Comparison of ENCODE assay signal across 26 mouse cellular contexts in the genomic region with DNA sequence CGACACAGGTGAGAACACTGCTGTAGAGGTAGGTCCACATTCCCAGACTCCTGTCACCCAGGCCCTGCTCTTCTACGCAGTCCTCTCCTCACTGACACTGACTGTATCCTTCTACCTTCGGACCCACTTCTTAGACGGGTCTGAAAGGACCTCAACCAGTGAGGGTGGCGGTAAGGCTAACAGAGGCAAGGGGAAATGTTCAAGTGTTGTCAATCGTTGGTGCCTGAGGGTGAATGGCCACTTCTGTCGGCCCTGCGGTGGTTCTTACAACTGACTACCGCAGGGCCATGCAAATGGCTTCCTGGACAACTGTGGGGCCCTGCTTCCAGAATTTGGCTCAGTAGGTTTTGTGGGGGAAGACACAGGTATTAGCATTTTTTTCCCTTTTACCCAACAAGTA. TPM values are rescaled to one million over a fixed set of nuclear protein-coding genes. Genes with fewer than 3 reads are reported as not detected.
DNase-seq lines count a peak whose midpoint lies in the region; ATAC-seq and TF ChIP-seq lines count a peak whose summit lies in the region.
"Had no signal": no experiment of that assay in that cellular context is flagged by ENCODE, and none has a peak within 500 bp of the region (broad histone marks: within the 10 kb centered on the region; RNA-seq: fewer than 3 reads in every experiment).

No protein-coding gene starts in this region.

- no peaks in the 10 kb centered on the region for H3K4me1 ChIP-seq in kidney, postnatal 0 days (replicated peaks; ENCODE audit: insufficient read depth, low read length)
- H3K4me1 ChIP-seq in liver, embryonic 15.5 days (replicated peaks): peaks cover 49% of the 10 kb centered on the region
- peaks cover 13% of the 10 kb centered on the region for H3K4me1 ChIP-seq in liver, postnatal 0 days (ENCODE audit: insufficient read depth)
- H3K4me1 ChIP-seq in testis, adult 2 months (ENCODE audit: control insufficient read depth, insufficient read depth, low read length): peaks cover 3% of the 10 kb centered on the region
- H3K4me1 ChIP-seq: embryonic facial prominence, embryonic 13.5 days; embryonic facial prominence, embryonic 15.5 days had no signal

- H3K9ac ChIP-seq in kidney, postnatal 0 days (ENCODE audit: low read depth, low read length): no peak overlapping the region
- no peak overlapping the region for H3K9ac ChIP-seq in liver, embryonic 15.5 days
- H3K9ac ChIP-seq in liver, postnatal 0 days (replicated peaks): no peak overlapping the region
- H3K9ac ChIP-seq: embryonic facial prominence, embryonic 13.5 days; embryonic facial prominence, embryonic 15.5 days; forebrain, embryonic 12.5 days had no signal

- H3K36me3 ChIP-seq in kidney, postnatal 0 days (ENCODE audit: insufficient read depth, low read length): peaks cover 9% of the 10 kb centered on the region; the same call in 1 of the 2 replicates
- H3K36me3 ChIP-seq in liver, embryonic 15.5 days (replicated peaks): peaks cover 60% of the 10 kb centered on the region
- H3K36me3 ChIP-seq in liver, postnatal 0 days (replicated peaks; ENCODE audit: insufficient read depth, low read length): peaks cover 45% of the 10 kb centered on the region
- H3K36me3 ChIP-seq in testis, adult 2 months (ENCODE audit: control insufficient read depth, insufficient read depth, low read length): no peaks in the 10 kb centered on the region; the same call in 1 of the 2 replicates

- TF ChIP-seq POLR2A in testis, adult 2 months (IDR thresholded peaks at IDR 0.05; ENCODE audit: control insufficient read depth, low read depth, low read length): no peak

- no peaks in the 10 kb centered on the region for H3K27me3 ChIP-seq in kidney, postnatal 0 days (ENCODE audit: insufficient read depth, low read length)
- H3K27me3 ChIP-seq in liver, embryonic 15.5 days: no peaks in the 10 kb centered on the region
- no peaks in the 10 kb centered on the region for H3K27me3 ChIP-seq in liver, postnatal 0 days (ENCODE audit: insufficient read depth, low read length)
- H3K27me3 ChIP-seq in testis, adult 2 months (ENCODE audit: control insufficient read depth, insufficient read depth, low read length): no peaks in the 10 kb centered on the region
- H3K27me3 ChIP-seq: embryonic facial prominence, embryonic 13.5 days; embryonic facial prominence, embryonic 15.5 days; forebrain, embryonic 12.5 days had no signal

- no peaks in the 10 kb centered on the region for H3K9me3 ChIP-seq in kidney, postnatal 0 days (replicated peaks; ENCODE audit: low read length)
- no peaks in the 10 kb centered on the region for H3K9me3 ChIP-seq in liver, embryonic 15.5 days (replicated peaks)
- H3K9me3 ChIP-seq in liver, postnatal 0 days (ENCODE audit: low read length): no peaks in the 10 kb centered on the region
- H3K9me3 ChIP-seq: embryonic facial prominence, embryonic 13.5 days; embryonic facial prominence, embryonic 15.5 days; forebrain, embryonic 10.5 days; forebrain, embryonic 12.5 days had no signal

- no peak overlapping the region for H3K4me3 ChIP-seq in kidney, postnatal 0 days (replicated peaks; ENCODE audit: low read depth, low read length)
- H3K4me3 ChIP-seq in liver, embryonic 15.5 days (replicated peaks): no peak overlapping the region
- no peak overlapping the region for H3K4me3 ChIP-seq in liver, postnatal 0 days (ENCODE audit: low read depth, low read length)
- H3K4me3 ChIP-seq in testis, adult 2 months (ENCODE audit: control insufficient read depth, low read depth, low read length): no peak overlapping the region
- H3K4me3 ChIP-seq: embryonic facial prominence, embryonic 13.5 days; embryonic facial prominence, embryonic 15.5 days; erythroblast, embryonic 14.5 days; forebrain, embryonic 10.5 days; forebrain, embryonic 12.5 days had no signal

- H3K4me2 ChIP-seq in kidney, postnatal 0 days (ENCODE audit: low read length): no peak overlapping the region
- H3K4me2 ChIP-seq in liver, embryonic 15.5 days: no peak overlapping the region
- H3K4me2 ChIP-seq in liver, postnatal 0 days (ENCODE audit: low read depth, low read length): no peak overlapping the region
- H3K4me2 ChIP-seq: embryonic facial prominence, embryonic 13.5 days; embryonic facial prominence, embryonic 15.5 days; forebrain, embryonic 12.5 days had no signal

- no peak for TF ChIP-seq CTCF in kidney, postnatal 0 days (IDR thresholded peaks at IDR 0.05; ENCODE audit: low read depth)
- TF ChIP-seq CTCF in liver, postnatal 0 days (IDR thresholded peaks at IDR 0.05; ENCODE audit: low read depth): no peak
- TF ChIP-seq CTCF in testis, adult 2 months (IDR thresholded peaks at IDR 0.05; ENCODE audit: control insufficient read depth, insufficient read depth, insufficient replicate concordance, low read depth, low read length): no peak

- no peak overlapping the region for H3K27ac ChIP-seq in kidney, postnatal 0 days
- 0 out of 2 replicates have a peak overlapping the region, but pooled peaks have one; percentile 45 for H3K27ac ChIP-seq in liver, embryonic 15.5 days (replicated peaks)
- no peak overlapping the region for H3K27ac ChIP-seq in liver, postnatal 0 days (ENCODE audit: low read depth)
- peak overlapping the region; percentile 78 for H3K27ac ChIP-seq in testis, adult 2 months (ENCODE audit: control insufficient read depth, insufficient read depth, low read depth, low read length)
- H3K27ac ChIP-seq: embryonic facial prominence, embryonic 13.5 days; embryonic facial prominence, embryonic 15.5 days; forebrain, embryonic 10.5 days; forebrain, embryonic 12.5 days had no signal

- peak; percentile 72 for DNase-seq in heart, adult 11 months
- no peak for DNase-seq in heart, adult 18-20 months
- no peak for DNase-seq in kidney, postnatal 0 days (ENCODE audit: low spot score)
- DNase-seq in kidney, adult 9 months: no peak
- no peak for DNase-seq in liver, postnatal 0 days
- DNase-seq in testis, postnatal 14 days (ENCODE audit: low spot score): no peak
- DNase-seq: adrenal gland, adult 2 months; adrenal gland, postnatal 10 days; adrenal gland, postnatal 25 days; B cell, adult 2 months; cerebellum, adult 11 months; cerebellum, adult 18-20 months; cerebellum, adult 8-10 months; cerebellum, adult 9-11 months; cerebellum, postnatal 14 days; cerebellum, postnatal 36 days; embryo, embryonic 11 days had no signal

- WGBS in kidney, postnatal 0 days: 93% methylated on average over 9 of the region's 9 CpGs
- 85% methylated on average over 9 of the region's 9 CpGs for WGBS in liver, embryonic 15.5 days (ENCODE audit: insufficient replicate concordance)
- WGBS in liver, postnatal 0 days (ENCODE audit: insufficient replicate concordance): 87% methylated on average over 9 of the region's 9 CpGs

- ATAC-seq in kidney, postnatal 0 days (replicated peaks; ENCODE audit: low FRiP score, low read depth): 0 out of 2 replicates have a peak, but pooled peaks have one; percentile 11
- no peak for ATAC-seq in liver, embryonic 15.5 days (ENCODE audit: insufficient read depth)
- ATAC-seq in liver, postnatal 0 days: no peak
- ATAC-seq: CD4-positive, CD25-positive, alpha-beta regulatory T cell, adult 4 months; forebrain, embryonic 14.5 days had no signal

- TF ChIP-seq EP300 in liver, postnatal 0 days (IDR thresholded peaks at IDR 0.05; ENCODE audit: low read depth): no peak

RNA-seq across cellular contexts. Expression of gene Sh3glb1, which starts 32.5 kb away (rescaled TPM):
- 100 to 1,000 TPM; 360 to 371 TPM for total RNA-seq in heart, adult 18-20 months (2021)
- polyA plus RNA-seq in kidney, postnatal 0 days (2015; fragmentation: Nextera tagmentation; extraction: Ambion mirVana): 128 and 129 TPM in 2 replicates
- 79.7 and 86.7 TPM in 2 replicates for polyA plus RNA-seq in liver, embryonic 15.5 days (2015; fragmentation: Nextera tagmentation; extraction: Ambion mirVana)
- 84.8 and 91.2 TPM in 2 replicates for polyA plus RNA-seq in liver, postnatal 0 days (2015; fragmentation: Nextera tagmentation; extraction: Ambion mirVana)
- polyA plus RNA-seq in testis, adult 2 months (2012; rRNA removed): 415 and 469 TPM in 2 replicates

Comparison
In these comparisons a context has a peak if more than half of its experiments do, and no peak if none do; other contexts are left out.
1. H3K27ac ChIP-seq: peak in liver, embryonic 15.5 days (single experiment) and testis, adult 2 months (single experiment); none in kidney, postnatal 0 days (single experiment) and liver, postnatal 0 days (single experiment).